Mouse (Mus musculus): ENCODE measurements around the gene Apip.

The Apip gene

GRCm38 (mm10) chr2:103102595-103102994 is 29.1 kb downstream of the Apip start:
- no peak for DNase-seq (ENCODE audit: low spot score in 2 of 2)

GRCm38 (mm10) chr2:103106172-103106571 is 32.7 kb downstream of the Apip start:
- DNase-seq (ENCODE audit: low spot score in 2 of 2): no peak

GRCm38 (mm10) chr2:103111669-103112068 is 38.2 kb downstream of the Apip start:
- no peak for DNase-seq (ENCODE audit: low spot score in 2 of 2)

- DNase-seq (ENCODE audit: low spot score in 2 of 2): no peak
Observed at GRCm38 (mm10) chr2:103117212-103117611, 43.7 kb downstream of the Apip start.

GRCm38 (mm10) chr2:103118324-103119196 is 45.1 kb downstream of the Apip start:
- DNase-seq (ENCODE audit: low spot score in 2 of 2): no peak

- no peak for DNase-seq (ENCODE audit: low spot score in 2 of 2)
Observed at GRCm38 (mm10) chr2:103119197-103119854, 45.9 kb downstream of the Apip start.

GRCm38 (mm10) chr2:103129676-103130075 is 56.2 kb downstream of the Apip start:
- no peak for DNase-seq (ENCODE audit: low spot score in 2 of 2)

- no peak for DNase-seq (ENCODE audit: low spot score in 2 of 2)
Observed at GRCm38 (mm10) chr2:103131145-103131544, 57.7 kb downstream of the Apip start.

GRCm38 (mm10) chr2:103138529-103139265 is 65.2 kb downstream of the Apip start:
- DNase-seq (ENCODE audit: low spot score in 2 of 2): no peak

Data from frontal cortex, postnatal 25 days (tissue).